Mouse (Mus musculus) olfactory bulb, adult 2 months (tissue): ENCODE results near the gene Fto. TPM values are rescaled to one million over a fixed set of nuclear protein-coding genes. Genes with fewer than 3 reads are reported as not detected.

Experiments
- H3K27ac ChIP-seq: fragments of 200-500 bp; 2 replicates; pipeline ENCODE4 v1.5.1; 2012; ENCODE audit warnings: low read depth, low read length; ENCODE audit not compliant: insufficient read depth
- H3K4me1 ChIP-seq: fragments of 200-500 bp; 2 replicates; pipeline ENCODE4 v1.6.1; 2012; ENCODE audit warnings: low read length; ENCODE audit not compliant: control insufficient read depth, insufficient read depth
- H3K4me3 ChIP-seq: fragments of 200-500 bp; 2 replicates; pipeline ENCODE4 v1.5.1; 2012; ENCODE audit warnings: mild to moderate bottlenecking, low read depth, low read length, moderate library complexity; ENCODE audit not compliant: insufficient read depth
- CTCF ChIP-seq: fragments of 200-500 bp; IDR thresholded peaks from 2 replicates; pipeline ENCODE4 v1.5.1; 2012; ENCODE audit warnings: low read depth, mild to moderate bottlenecking, low read length, moderate library complexity; ENCODE audit not compliant: insufficient read depth
- POLR2A ChIP-seq: fragments of 200-500 bp; IDR thresholded peaks from 2 replicates; pipeline ENCODE4 v1.6.1; 2012; ENCODE audit warnings: mild to moderate bottlenecking, low read depth, low read length, moderate library complexity; ENCODE audit not compliant: insufficient read depth
- WGBS: fragments of 180-500 bp; shearing (Covaris S2); methylation state at CpG from one replicate; pipeline ENCODE4 v1.1.7; 2018; 5-methylcytosine and 5-hydroxymethylcytosine counted together
- polyA plus RNA-seq: library from polyadenylated mRNA; stranded (reverse); fragments of >200 nt; gene quantifications from 2 replicates; pipeline ENCODE4 v1.2.4, GENCODE M21; 2012; ENCODE audit warnings: low replicate concordance; ENCODE audit not compliant: missing spikeins, insufficient read depth, insufficient read length

Fto gene
- polyA plus RNA-seq, 1 experiment: not detected

DNA sequence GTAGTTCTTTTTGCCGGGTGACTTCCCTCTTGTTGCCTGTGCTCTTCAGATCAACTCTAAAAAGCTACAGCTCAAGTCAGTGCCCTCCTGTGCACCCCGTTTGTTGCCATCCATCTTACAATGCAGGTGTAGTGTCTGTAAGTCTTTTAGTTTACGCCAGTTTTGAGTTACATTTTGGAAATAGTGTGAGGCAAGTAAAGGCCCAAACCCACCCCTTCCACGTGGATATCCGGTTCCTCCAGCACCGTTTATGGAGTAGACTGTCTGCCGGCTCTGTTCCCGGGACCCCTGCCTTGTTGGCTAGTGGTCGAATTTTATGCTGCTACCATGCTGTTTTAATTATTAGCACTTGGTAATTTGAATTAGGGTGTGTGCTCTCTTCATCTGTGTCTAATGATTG, 46.2 kb downstream of the Fto start:
- H3K27ac ChIP-seq: no peak overlapping the region
- H3K4me1 ChIP-seq: peaks cover 18% of the 10 kb centered on the region
- TF ChIP-seq CTCF: no peak
- TF ChIP-seq POLR2A: no peak
- 87% methylated on average over 9 of the region's 9 CpGs for WGBS
- H3K4me3 ChIP-seq: no peak overlapping the region

DNA sequence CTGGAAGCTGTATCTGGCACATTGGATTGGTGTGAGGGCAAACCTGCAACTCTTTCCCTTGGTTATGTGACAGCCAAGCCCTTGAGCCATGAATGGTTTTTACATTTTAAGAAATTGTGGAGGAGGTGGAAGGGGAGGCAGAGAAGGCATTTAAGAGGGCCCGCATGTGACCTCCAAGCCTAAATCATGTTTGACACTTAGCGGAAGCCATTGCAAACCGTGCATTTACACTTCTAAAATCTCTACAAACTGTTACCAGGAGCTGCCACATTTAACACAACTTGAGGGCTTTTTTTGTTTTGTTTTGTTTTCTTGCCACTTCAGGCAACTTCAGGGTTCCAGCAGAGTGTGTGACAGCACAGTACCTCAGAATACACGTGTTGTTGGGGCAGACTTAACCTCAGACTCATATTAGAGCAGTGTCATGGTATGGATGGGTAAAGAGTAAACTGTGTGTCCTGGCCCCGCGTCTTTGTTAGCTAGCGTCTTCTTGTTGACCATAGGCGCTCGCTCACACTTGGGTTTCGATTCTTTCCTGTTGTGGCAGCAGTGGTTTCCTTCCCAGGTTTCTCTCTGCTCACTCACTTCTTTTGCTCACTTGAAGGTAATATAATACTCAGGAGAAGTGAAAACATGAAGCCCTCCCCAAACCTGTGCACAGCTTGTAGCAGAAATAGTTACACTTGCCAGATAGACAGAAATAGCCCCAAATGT, 47.5 kb downstream of the Fto start:
- 88% methylated on average over 10 of the region's 10 CpGs for WGBS
- Histone ChIP-seq H3K4me1 (peaks cover 14% of the 10 kb centered on the region), H3K4me3 (no peak overlapping the region), H3K27ac (no peak overlapping the region)
- no peak for TF ChIP-seq CTCF
- no peak for TF ChIP-seq POLR2A

DNA sequence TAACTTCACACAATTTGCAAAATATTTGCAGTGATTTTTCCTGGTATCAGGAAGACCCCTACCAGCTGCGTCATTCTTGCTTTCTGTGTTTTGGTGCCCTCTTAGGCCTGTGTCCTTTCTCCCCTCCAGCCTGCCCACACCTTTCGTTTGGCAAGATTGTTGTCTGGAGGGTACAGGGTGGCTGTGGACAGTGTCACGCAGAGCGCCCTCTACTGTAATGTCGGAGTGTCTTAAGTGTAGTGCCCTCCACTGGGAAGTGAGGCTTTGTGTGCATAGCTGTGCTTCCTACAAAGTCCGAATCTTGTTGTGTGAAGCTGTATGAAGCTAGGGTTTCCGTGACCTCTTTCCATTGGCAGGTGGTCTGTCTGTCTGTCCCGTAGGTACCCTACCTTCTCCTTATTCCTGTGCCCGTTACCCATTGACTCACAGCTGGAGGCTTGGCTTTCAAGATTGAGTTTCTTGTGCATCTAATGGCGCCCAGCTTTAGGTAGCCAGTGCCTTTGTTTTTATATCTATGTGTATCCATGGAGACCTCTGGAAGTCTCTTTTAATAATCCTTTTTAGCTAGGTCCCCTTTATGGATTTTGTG, 50.0 kb downstream of the Fto start:
- Histone ChIP-seq H3K4me3 (no peak overlapping the region), H3K27ac (peak overlapping the region; percentile 20; the same call in 1 of the 2 replicates), H3K4me1 (peaks cover 12% of the 10 kb centered on the region)
- TF ChIP-seq POLR2A (no peak), CTCF (no peak)
- 88% methylated on average over 10 of the region's 10 CpGs for WGBS

DNA sequence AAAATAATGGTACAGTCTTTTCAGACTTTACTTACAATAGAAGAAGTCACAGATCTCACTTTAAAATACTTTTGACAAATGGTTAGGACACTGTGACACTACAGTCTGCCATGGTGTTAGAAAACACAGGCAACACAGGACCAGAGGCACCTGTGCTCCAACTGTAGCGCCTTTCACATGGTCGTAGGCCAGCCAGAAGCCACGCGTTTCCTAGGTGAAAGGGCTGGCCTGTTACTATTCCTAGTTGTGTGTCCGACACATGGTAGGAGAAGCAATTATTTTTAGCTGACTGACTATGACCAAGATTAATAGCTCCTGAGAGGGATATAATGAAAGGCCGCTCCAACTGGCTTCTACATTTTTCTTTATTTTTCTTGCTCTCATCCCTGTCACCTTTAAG, 50.9 kb downstream of the Fto start:
- no peak overlapping the region for H3K27ac ChIP-seq
- no peak overlapping the region for H3K4me3 ChIP-seq
- peaks cover 11% of the 10 kb centered on the region for H3K4me1 ChIP-seq
- WGBS: 82% methylated on average over 6 of the region's 6 CpGs
- TF ChIP-seq CTCF (no peak), POLR2A (no peak)

DNA sequence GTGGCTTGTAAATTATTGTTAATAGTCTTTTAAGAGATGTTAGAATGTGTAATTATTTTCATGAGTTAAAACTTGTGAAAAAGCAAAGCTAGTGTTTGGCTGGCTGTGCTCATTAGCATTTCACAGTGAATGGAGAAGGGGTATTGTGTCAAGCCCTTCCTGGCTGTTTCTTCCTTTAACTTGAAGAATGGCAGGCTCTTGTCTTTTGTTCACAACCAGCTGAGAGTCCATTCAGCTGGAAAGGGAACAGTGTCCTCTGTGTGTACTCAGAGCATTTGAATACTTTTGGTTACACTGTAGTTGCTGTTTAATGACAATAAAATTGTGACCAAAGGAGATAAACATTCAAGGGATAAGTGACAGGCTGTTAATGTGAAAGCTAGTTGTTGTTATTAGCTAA, 52.5 kb downstream of the Fto start:
- TF ChIP-seq CTCF (no peak), POLR2A (no peak)
- peaks cover 12% of the 10 kb centered on the region for H3K4me1 ChIP-seq
- H3K27ac ChIP-seq: no peak overlapping the region
- no peak overlapping the region for H3K4me3 ChIP-seq

DNA sequence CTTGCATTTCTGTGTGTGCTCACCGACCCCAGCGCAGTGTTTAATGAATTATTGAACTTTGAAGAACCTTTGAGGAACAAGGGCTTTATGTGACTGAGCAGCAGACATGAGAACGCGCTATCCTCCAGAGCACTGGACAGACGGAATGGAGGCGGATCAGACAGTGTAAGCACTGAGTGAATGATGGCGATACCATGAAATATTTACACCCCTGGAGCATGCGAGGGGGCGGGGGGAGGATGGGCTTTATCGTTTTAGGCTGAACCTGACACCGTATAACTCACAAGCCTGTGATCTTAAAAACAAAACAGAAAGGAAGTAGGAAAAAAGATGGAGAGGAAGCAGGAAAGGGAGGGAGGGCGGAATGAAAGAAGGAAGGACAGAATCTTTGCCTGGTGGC, 57.6 kb downstream of the Fto start:
- WGBS: 80% methylated on average over 12 of the region's 12 CpGs
- TF ChIP-seq CTCF (no peak), POLR2A (no peak)
- H3K27ac ChIP-seq: no peak overlapping the region

DNA sequence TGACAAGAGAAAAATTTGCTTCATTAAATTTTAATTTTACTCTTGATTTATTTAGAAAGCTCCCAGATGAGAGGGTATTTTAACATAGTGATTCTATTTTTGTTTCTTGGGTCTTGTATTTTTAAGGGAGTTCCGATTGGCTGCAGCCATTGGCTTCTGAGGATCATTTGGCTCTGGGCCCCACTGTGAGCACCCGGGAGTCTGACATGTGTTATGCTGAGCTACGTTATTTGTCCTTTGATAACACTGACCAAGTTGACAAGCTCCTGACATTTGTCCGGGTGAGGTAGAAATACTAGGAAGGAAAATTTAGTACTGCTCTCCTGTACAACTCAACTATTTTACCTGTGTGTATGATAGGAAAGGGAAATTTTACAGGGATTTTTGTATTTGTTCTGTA, 58.7 kb downstream of the Fto start:
- WGBS: 55% methylated on average over 4 of the region's 4 CpGs
- H3K4me3 ChIP-seq: no peak overlapping the region

More for the DNA sequence above, 57.6 kb downstream of the Fto start:
- H3K4me3 ChIP-seq: no peak overlapping the region
- H3K4me1 ChIP-seq: peaks cover 18% of the 10 kb centered on the region

DNA sequence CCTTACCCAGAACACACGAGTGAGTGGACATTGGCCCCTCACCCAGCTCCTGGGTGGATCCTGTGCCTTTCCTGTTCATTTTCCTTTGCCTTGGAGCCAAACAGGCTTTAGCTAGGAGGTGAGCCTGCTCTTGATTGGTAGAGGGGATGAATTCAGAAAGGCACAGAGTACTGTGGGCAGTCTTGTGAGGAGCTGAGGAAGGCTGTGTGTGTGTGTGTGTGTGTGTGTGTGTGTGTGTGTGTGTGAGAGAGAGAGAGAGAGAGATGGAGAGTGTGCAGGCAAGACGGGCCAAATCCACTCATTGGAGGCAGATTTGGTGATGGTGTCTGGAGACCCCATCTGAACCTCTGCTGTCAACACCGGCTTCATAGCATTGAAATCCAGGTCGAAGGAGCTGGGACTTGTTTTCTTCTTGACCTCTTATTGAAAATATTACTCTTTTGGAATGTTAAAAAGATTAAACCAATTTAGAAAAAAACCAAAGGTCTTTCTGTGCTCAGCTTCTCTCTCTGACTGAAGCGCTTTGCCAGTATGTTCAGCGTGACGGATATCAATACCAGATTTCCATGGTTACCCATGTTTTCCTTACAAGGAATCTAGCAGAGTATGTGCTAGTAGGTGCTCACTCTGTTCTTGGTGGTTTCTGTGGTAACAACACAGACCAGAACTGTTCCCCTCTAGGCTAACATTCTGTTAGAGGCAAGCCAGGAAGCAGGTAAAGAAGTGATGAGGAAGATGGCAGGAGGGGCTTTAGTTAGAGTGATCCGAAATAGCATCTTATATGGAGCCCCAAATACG, 59.7 kb downstream of the Fto start:
- WGBS: 87% methylated on average over 9 of the region's 9 CpGs
- Histone ChIP-seq H3K27ac (no peak overlapping the region), H3K4me1 (peaks cover 22% of the 10 kb centered on the region), H3K4me3 (no peak overlapping the region)
- TF ChIP-seq POLR2A: no peak
- no peak for TF ChIP-seq CTCF

More for the DNA sequence above, 58.7 kb downstream of the Fto start:
- TF ChIP-seq CTCF: no peak
- TF ChIP-seq POLR2A: no peak
- Histone ChIP-seq H3K27ac (no peak overlapping the region), H3K4me1 (peaks cover 22% of the 10 kb centered on the region)
